Mouse (Mus musculus) lung, postnatal 0 days (tissue): ENCODE data around the gene Hist1h4j.
"Not testable (repeated sequence)": the region's sequence is repeated elsewhere in the genome, so short reads cannot be mapped to it uniquely, and the experiment has no call there.

Experiments
- CTCF ChIP-seq: IDR thresholded peaks from 2 replicates; pipeline ENCODE4 v1.5.1; 2016; ENCODE audit warnings: antibody characterized with exemption, mild to moderate bottlenecking
- EP300 ChIP-seq: IDR thresholded peaks from 2 replicates; pipeline ENCODE4 v1.6.1; 2016; ENCODE audit warnings: antibody characterized with exemption, mild to moderate bottlenecking, control low read depth

GRCm38 (mm10) chr13:21750159-21751017 lies 15.5 kb downstream of the Hist1h4j start, which contains the start of gene Hist1h4k:
- not testable (repeated sequence) for TF ChIP-seq CTCF
- peak; percentile 59 for TF ChIP-seq EP300
